Mouse (Mus musculus) right cerebral cortex, adult 18-20 months (tissue): ENCODE measurements around the gene Slc7a7.

Experiments
- DNase-seq: peaks from one replicate; pipeline ENCODE4 v3.0.0; 2022; ENCODE audit warnings: mixed read lengths

The Slc7a7 gene

GRCm38 (mm10) chr14:54409980-54410810, 7.4 kb downstream of the Slc7a7 start:
- DNase-seq = no peak

GRCm38 (mm10) chr14:54409057-54409645, 8.4 kb downstream of the Slc7a7 start:
- no peak for DNase-seq

GRCm38 (mm10) chr14:54408336-54409056, 9.1 kb downstream of the Slc7a7 start:
- DNase-seq = no peak

GRCm38 (mm10) chr14:54401723-54402122, 15.9 kb downstream of the Slc7a7 start:
- DNase-seq = no peak

- no peak for DNase-seq
Measured at GRCm38 (mm10) chr14:54398921-54399382, 18.6 kb downstream of the Slc7a7 start.

GRCm38 (mm10) chr14:54398528-54398916, 19.1 kb downstream of the Slc7a7 start:
- DNase-seq = no peak

- DNase-seq = no peak
Measured at GRCm38 (mm10) chr14:54397872-54398527, 19.6 kb downstream of the Slc7a7 start.

- DNase-seq = no peak
Measured at GRCm38 (mm10) chr14:54396685-54397084, 20.9 kb downstream of the Slc7a7 start.

- DNase-seq = no peak
Measured at GRCm38 (mm10) chr14:54394309-54394708, 23.3 kb downstream of the Slc7a7 start.

- no peak for DNase-seq
Measured at GRCm38 (mm10) chr14:54393794-54394193, 23.8 kb downstream of the Slc7a7 start.

GRCm38 (mm10) chr14:54390843-54391242, 26.7 kb downstream of the Slc7a7 start:
- DNase-seq = no peak

GRCm38 (mm10) chr14:54387546-54387945, 30.0 kb downstream of the Slc7a7 start:
- DNase-seq = no peak

GRCm38 (mm10) chr14:54385968-54386618, 31.5 kb downstream of the Slc7a7 start:
- no peak for DNase-seq

GRCm38 (mm10) chr14:54384396-54384795, 33.2 kb downstream of the Slc7a7 start:
- no peak for DNase-seq

GRCm38 (mm10) chr14:54383355-54383771, 34.2 kb downstream of the Slc7a7 start:
- no peak for DNase-seq

GRCm38 (mm10) chr14:54382641-54383040, 34.9 kb downstream of the Slc7a7 start:
- no peak for DNase-seq

GRCm38 (mm10) chr14:54381816-54382215, 35.8 kb downstream of the Slc7a7 start:
- DNase-seq = no peak

GRCm38 (mm10) chr14:54380616-54381015, 37.0 kb downstream of the Slc7a7 start:
- DNase-seq = no peak

GRCm38 (mm10) chr14:54379571-54379970, 38.0 kb downstream of the Slc7a7 start:
- DNase-seq = no peak

- DNase-seq = no peak
Measured at GRCm38 (mm10) chr14:54377166-54377565, 40.4 kb downstream of the Slc7a7 start.

GRCm38 (mm10) chr14:54375916-54376315, 41.7 kb downstream of the Slc7a7 start:
- no peak for DNase-seq

- no peak for DNase-seq
Measured at GRCm38 (mm10) chr14:54372923-54373322, 44.7 kb downstream of the Slc7a7 start.
